Mouse (Mus musculus) neural tube, embryonic 11.5 days (tissue): ENCODE measurements around the gene Ubxn2a. TPM values are rescaled to one million over a fixed set of nuclear protein-coding genes. Genes with fewer than 3 reads are reported as not detected.

ENCODE experiments used
- ATAC-seq: fragments of 200-750 bp; cut with Nextera tagmentation; 2 replicates; pipeline ENCODE4 v1.8.0; 2017; ENCODE audit warnings: moderate number of reproducible peaks, mild to moderate bottlenecking, moderate TSS enrichment, moderate library complexity; ENCODE audit not compliant: insufficient read depth, low FRiP score, low TSS enrichment
- DNase-seq: peaks from one replicate; pipeline ENCODE4 v3.0.0-alpha.2; 2015; ENCODE audit warnings: low spot score
- H3K27ac ChIP-seq: fragments of 300-500 bp; sonication (generic); 2 replicates; pipeline ENCODE4 v1.5.1; 2014; ENCODE audit warnings: low read depth, mild to moderate bottlenecking, low read length
- H3K27me3 ChIP-seq: fragments of 300-500 bp; sonication (generic); 2 replicates; pipeline ENCODE4 v1.6.1; 2014; ENCODE audit warnings: mild to moderate bottlenecking, low read length, mixed read lengths; ENCODE audit not compliant: control insufficient read depth, insufficient read depth
- H3K36me3 ChIP-seq: fragments of 300-500 bp; sonication (generic); 2 replicates; pipeline ENCODE4 v1.6.1; 2014; ENCODE audit warnings: mild to moderate bottlenecking, low read length, moderate library complexity, mixed read lengths; ENCODE audit not compliant: control insufficient read depth, insufficient read depth
- H3K4me1 ChIP-seq: fragments of 300-500 bp; sonication (generic); 2 replicates; pipeline ENCODE4 v1.6.1; 2014; ENCODE audit warnings: low read length, mixed read lengths; ENCODE audit not compliant: control insufficient read depth, insufficient read depth
- H3K4me2 ChIP-seq: fragments of 300-500 bp; sonication (generic); 2 replicates; pipeline ENCODE4 v1.6.1; 2014; ENCODE audit warnings: low read depth, mild to moderate bottlenecking, moderate library complexity
- H3K4me3 ChIP-seq: fragments of 300-500 bp; sonication (generic); 2 replicates; pipeline ENCODE4 v1.5.1; 2014; ENCODE audit warnings: low read depth, low read length
- H3K9ac ChIP-seq: fragments of 300-500 bp; sonication (generic); 2 replicates; pipeline ENCODE4 v1.6.1; 2014; ENCODE audit warnings: mild to moderate bottlenecking, low read length
- H3K9me3 ChIP-seq: fragments of 300-500 bp; sonication (generic); 2 replicates; pipeline ENCODE4 v1.6.1; 2016; ENCODE audit warnings: low read length; ENCODE audit not compliant: control insufficient read depth
- WGBS: fragments of 180-500 bp; shearing (Covaris S2); extraction: QIAGEN DNeasy Blood & Tissue Kit; methylation state at CpG from one replicate; pipeline ENCODE4 v1.1.7; 2014; 5-methylcytosine and 5-hydroxymethylcytosine counted together
- polyA plus RNA-seq: library from polyadenylated mRNA; unstranded; fragments of >200 nt; fragmentation: Nextera tagmentation; extraction: Ambion mirVana; gene quantifications from 2 replicates; pipeline ENCODE4 v1.2.1, GENCODE M21; 2014

Gene Ubxn2a
- polyA plus RNA-seq, 1 experiment from 2014 or later, result 26.7 TPM

DNA sequence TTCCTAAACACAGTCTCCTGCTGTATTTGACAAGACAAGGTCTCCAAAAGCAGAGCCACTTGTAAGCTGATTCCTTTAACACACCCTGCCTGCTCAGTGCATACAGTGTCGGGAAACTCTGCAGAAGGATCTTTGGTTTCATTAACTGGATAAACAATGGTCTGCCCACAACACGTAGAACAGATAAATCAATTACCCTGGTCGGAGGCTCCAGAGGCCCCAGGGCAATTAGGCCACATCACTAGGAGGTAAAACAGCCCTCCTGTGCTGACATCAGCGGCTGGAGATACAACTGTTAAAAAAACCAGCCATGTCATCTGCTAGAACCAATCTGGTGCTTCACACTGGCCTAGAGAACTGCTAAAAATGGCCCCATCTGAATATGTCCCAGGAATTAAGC is 70.5 kb downstream of the Ubxn2a start:
- Histone ChIP-seq H3K27me3 (0 out of 2 replicates have a peak, but pooled peaks cover under 1% of the 10 kb centered on the region), H3K9ac (no peak overlapping the region), H3K4me2 (no peak overlapping the region), H3K36me3 (peaks cover 2% of the 10 kb centered on the region; the same call in 1 of the 2 replicates), H3K9me3 (no peaks in the 10 kb centered on the region), H3K27ac (no peak overlapping the region), H3K4me1 (peaks cover 5% of the 10 kb centered on the region; the same call in 1 of the 2 replicates), H3K4me3 (no peak overlapping the region)
- ATAC-seq (no peak), DNase-seq (no peak)
- WGBS, result 37% methylated on average over 4 of the region's 4 CpGs

Other genes starting within 250 kb of the Ubxn2a start
- 0.49 TPM in 1 of 2 replicates, not detected in the other for gene Fam228a, start 169.3 kb downstream of the Ubxn2a start, polyA plus RNA-seq
- 4.1 and 5.2 TPM in 2 replicates for gene Pfn4, start 138.7 kb downstream of the Ubxn2a start, polyA plus RNA-seq
- gene Fam228b, start 138.4 kb downstream of the Ubxn2a start, polyA plus RNA-seq, result 3.5 and 3.9 TPM in 2 replicates
- gene Sf3b6, start 90.2 kb downstream of the Ubxn2a start, polyA plus RNA-seq, result 330 TPM in 2 replicates
- gene Fkbp1b, start 66.1 kb downstream of the Ubxn2a start, polyA plus RNA-seq, result 22.7 and 30.2 TPM in 2 replicates
- 16.2 and 17.5 TPM in 2 replicates for gene Wdcp, start 64.4 kb downstream of the Ubxn2a start, polyA plus RNA-seq
- 4.4 and 4.7 TPM in 2 replicates for gene Mfsd2b, start 33.3 kb downstream of the Ubxn2a start, polyA plus RNA-seq
- 22.5 and 27.1 TPM in 2 replicates for gene Atad2b, start 9.6 kb upstream of the Ubxn2a start, polyA plus RNA-seq